ENCODE assay signal across 21 mouse cellular contexts in the genomic region with DNA sequence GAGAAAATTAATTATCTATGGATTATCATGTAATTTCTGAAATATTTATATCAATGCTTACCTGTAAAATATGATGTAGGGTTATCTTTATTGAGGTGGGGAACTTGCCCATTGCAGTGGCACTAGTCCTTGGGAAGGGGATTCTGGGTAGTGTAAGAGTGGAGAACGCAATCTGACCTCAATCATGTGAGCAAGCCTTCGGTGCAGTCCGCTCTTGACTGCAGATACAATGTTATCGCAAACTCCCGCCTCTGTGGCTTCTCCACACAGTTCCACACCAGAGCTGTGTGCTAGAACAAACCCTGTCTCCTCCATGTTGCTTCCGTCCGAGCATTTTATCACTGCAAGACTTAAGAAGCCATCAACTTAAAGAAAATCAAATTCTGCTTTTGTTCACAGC.
DNase-seq lines count a peak whose midpoint lies in the region; TF ChIP-seq lines count a peak whose summit lies in the region.
"Had no signal": no experiment of that assay in that cellular context is flagged by ENCODE, and none has a peak within 500 bp of the region (broad histone marks: within the 10 kb centered on the region; RNA-seq: fewer than 3 reads in every experiment).

No protein-coding gene starts in this region.

- no peak for TF ChIP-seq EP300 in MEL (IDR thresholded peaks at IDR 0.05; ENCODE audit: low read depth in 1 of 2, low read length in 2 of 2)

- no peak for TF ChIP-seq CTCF in MEL (IDR thresholded peaks at IDR 0.05 in 2 of 3, conservative IDR thresholded peaks at IDR 0.05 in 1 of 3; ENCODE audit: control insufficient read depth in 1 of 3, insufficient read depth in 1 of 3, low read depth in 2 of 3, low read length in 3 of 3, poor library complexity in 1 of 3, severe bottlenecking in 1 of 3)
- TF ChIP-seq CTCF in lung, adult 2 months (IDR thresholded peaks at IDR 0.05; ENCODE audit: insufficient read depth, low read length) = no peak

- H3K4me3 ChIP-seq in MEL (ENCODE audit: control insufficient read depth in 1 of 2, insufficient read depth in 1 of 2, low read depth in 2 of 2, low read length in 2 of 2) = peak overlapping the region; percentile 69 to 83
- H3K4me3 ChIP-seq in forebrain, embryonic 10.5 days = no peak overlapping the region
- no peak overlapping the region for H3K4me3 ChIP-seq in lung, adult 2 months (replicated peaks; ENCODE audit: extremely low read depth, low read depth, low read length)
- H3K4me3 ChIP-seq: embryonic facial prominence, embryonic 10.5 days; embryonic facial prominence, embryonic 12.5 days; forebrain, embryonic 12.5 days had no signal

- TF ChIP-seq RAD21 in MEL (IDR thresholded peaks at IDR 0.05; ENCODE audit: low read depth, low read length) = no peak

- peak overlapping the region; percentile 45 for H3K9ac ChIP-seq in MEL (ENCODE audit: control insufficient read depth, low read depth, low read length, poor library complexity, severe bottlenecking)
- H3K9ac ChIP-seq: embryonic facial prominence, embryonic 12.5 days; forebrain, embryonic 12.5 days had no signal

- no peaks in the 10 kb centered on the region for H3K27me3 ChIP-seq in MEL (ENCODE audit: control insufficient read depth in 1 of 2, insufficient read depth in 2 of 2, low read length in 2 of 2)
- no peaks in the 10 kb centered on the region for H3K27me3 ChIP-seq in forebrain, embryonic 10.5 days (ENCODE audit: poor library complexity, severe bottlenecking)
- H3K27me3 ChIP-seq: embryonic facial prominence, embryonic 12.5 days; forebrain, embryonic 12.5 days; Patski had no signal

- peaks cover 0 to 20% of the 10 kb centered on the region in 2 experiments; a peak in 2 of 4 replicates for H3K36me3 ChIP-seq in MEL (ENCODE audit: control insufficient read depth in 1 of 2, insufficient read depth in 2 of 2, low read length in 2 of 2)
- no peaks in the 10 kb centered on the region for H3K36me3 ChIP-seq in forebrain, embryonic 10.5 days (replicated peaks)
- H3K36me3 ChIP-seq: embryonic facial prominence, embryonic 10.5 days; embryonic facial prominence, embryonic 12.5 days; forebrain, embryonic 12.5 days had no signal

- peaks cover 0 to 5% of the 10 kb centered on the region in 2 experiments; a peak in 3 of 4 replicates for H3K4me1 ChIP-seq in MEL (ENCODE audit: control insufficient read depth in 1 of 2, insufficient read depth in 2 of 2, low read length in 2 of 2)
- 0 out of 2 replicates have a peak, but pooled peaks cover 3% of the 10 kb centered on the region for H3K4me1 ChIP-seq in forebrain, embryonic 10.5 days
- H3K4me1 ChIP-seq in lung, adult 2 months (ENCODE audit: control insufficient read depth, insufficient read depth, low read length) = no peaks in the 10 kb centered on the region; the same call in 1 of the 2 replicates
- H3K4me1 ChIP-seq: embryonic facial prominence, embryonic 10.5 days; embryonic facial prominence, embryonic 12.5 days; forebrain, embryonic 12.5 days had no signal

- DNase-seq in testis, postnatal 14 days (ENCODE audit: low spot score) = peak; percentile 43
- DNase-seq in testis, postnatal 10 days (ENCODE audit: low spot score) = no peak
- DNase-seq in ES-CJ7 (ENCODE audit: low read depth, low spot score) (peak; percentile 71), MEL (ENCODE audit: low read depth, low spot score) (peak; percentile 84), ZHBTc4 (ENCODE audit: low read depth, low spot score) (peak; percentile 72)
- DNase-seq in ovary, postnatal 36 days (ENCODE audit: low spot score) = no peak
- no peak for DNase-seq in forebrain, embryonic 10.5 days (ENCODE audit: extremely low spot score, low spot score)
- DNase-seq in lung, adult 2 months = no peak
- DNase-seq: adrenal gland, adult 8-10 months; adrenal gland, postnatal 14 days; adrenal gland, postnatal 36 days; B cell, adult 2 months; cerebellum, adult 11-12 months; cerebellum, adult 2 months; cerebellum, adult 9-10 months; cerebellum, postnatal 10 days; cerebellum, postnatal 25 days had no signal

- peaks cover 6% of the 10 kb centered on the region for H3K79me2 ChIP-seq in MEL (ENCODE audit: control insufficient read depth, insufficient read depth, low read length, poor library complexity)

- TF ChIP-seq POLR2A in MEL (IDR thresholded peaks at IDR 0.05; ENCODE audit: control insufficient read depth in 1 of 2, insufficient read depth in 1 of 2, low read depth in 1 of 2, low read length in 2 of 2, poor library complexity in 1 of 2) = no peak
- TF ChIP-seq POLR2A in lung, adult 2 months (IDR thresholded peaks at IDR 0.05; ENCODE audit: borderline replicate concordance, extremely low read depth, low read depth, low read length) = no peak

- peak overlapping the region; percentile 68 for H3K27ac ChIP-seq in MEL (ENCODE audit: control insufficient read depth, low read depth, low read length)
- no peak overlapping the region for H3K27ac ChIP-seq in forebrain, embryonic 10.5 days
- H3K27ac ChIP-seq: embryonic facial prominence, embryonic 10.5 days; embryonic facial prominence, embryonic 12.5 days; forebrain, embryonic 12.5 days had no signal

- WGBS in forebrain, embryonic 10.5 days = 93% methylated on average over 7 of the region's 7 CpGs
- WGBS in lung, adult 2 months = 95% methylated on average over 7 of the region's 7 CpGs

- H3K9me3 ChIP-seq in MEL (replicated peaks; ENCODE audit: insufficient read depth, low read length) = no peaks in the 10 kb centered on the region
- H3K9me3 ChIP-seq in forebrain, embryonic 10.5 days = no peaks in the 10 kb centered on the region
- H3K9me3 ChIP-seq: embryonic facial prominence, embryonic 10.5 days; embryonic facial prominence, embryonic 12.5 days; forebrain, embryonic 12.5 days had no signal

TF ChIP-seq in MEL, 35 proteins besides CTCF, POLR2A, EP300 and RAD21:
- TF ChIP-seq RCOR1 (IDR thresholded peaks at IDR 0.05; ENCODE audit: low read depth, low read length) = 0 out of 2 replicates have a peak, but pooled peaks have one; percentile 20
- no peak for TF ChIP-seq SIN3A (IDR thresholded peaks at IDR 0.05; ENCODE audit: low read length)
- TF ChIP-seq POLR2AphosphoS5 (IDR thresholded peaks at IDR 0.05; ENCODE audit: borderline replicate concordance, low read depth, low read length) = no peak
- TF ChIP-seq BHLHE40 (IDR thresholded peaks at IDR 0.05; ENCODE audit: borderline replicate concordance, low read depth, low read length) = peak; percentile 66; the same call in 1 of the 2 replicates
- TF ChIP-seq USF1 (IDR thresholded peaks at IDR 0.05; ENCODE audit: low read depth, low read length) = peak; percentile 62; the same call in 1 of the 2 replicates
- peak; percentile 53; the same call in 1 of the 2 replicates for TF ChIP-seq GATA1 (IDR thresholded peaks at IDR 0.05; ENCODE audit: low read depth, low read length)

Comparison
In these comparisons a context has a peak if more than half of its experiments do, and no peak if none do; other contexts are left out.
1. DNase-seq: peak in testis, postnatal 14 days (single experiment), ES-CJ7 (single experiment), MEL (single experiment) and ZHBTc4 (single experiment); none in testis, postnatal 10 days (single experiment), ovary, postnatal 36 days (single experiment), forebrain, embryonic 10.5 days (single experiment) and lung, adult 2 months (single experiment).
2. H3K4me3 ChIP-seq: peak in MEL (2 of 2); none in forebrain, embryonic 10.5 days (single experiment) and lung, adult 2 months (single experiment).